Mouse (Mus musculus) kidney, postnatal 0 days (tissue): ENCODE measurements around the gene Hnf1a. TPM values are rescaled to one million over a fixed set of nuclear protein-coding genes. Genes with fewer than 3 reads are reported as not detected.

Experiments used
- ATAC-seq: fragments of 200-750 bp; cut with Nextera tagmentation; replicated peaks from 2 replicates; pipeline ENCODE4 v1.8.0; 2017; ENCODE audit warnings: low read depth, moderate number of reproducible peaks, moderate TSS enrichment, moderate library complexity; ENCODE audit not compliant: low FRiP score
- DNase-seq: peaks from one replicate; pipeline ENCODE4 v3.0.0-alpha.2; 2016; ENCODE audit warnings: low spot score
- H3K27ac ChIP-seq: fragments of 300-500 bp; sonication (generic); 2 replicates; pipeline ENCODE4 v1.5.1; 2014; ENCODE audit warnings: mild to moderate bottlenecking
- H3K27me3 ChIP-seq: fragments of 300-500 bp; sonication (generic); 2 replicates; pipeline ENCODE4 v1.6.1; 2014; ENCODE audit warnings: low read length, mixed read lengths; ENCODE audit not compliant: insufficient read depth
- H3K36me3 ChIP-seq: fragments of 300-500 bp; sonication (generic); 2 replicates; pipeline ENCODE4 v1.6.1; 2014; ENCODE audit warnings: low read length, mixed read lengths; ENCODE audit not compliant: insufficient read depth
- H3K4me1 ChIP-seq: fragments of 300-500 bp; sonication (generic); replicated peaks from 2 replicates; pipeline ENCODE4 v1.6.1; 2014; ENCODE audit warnings: antibody characterized with exemption, low read length, mixed read lengths; ENCODE audit not compliant: insufficient read depth
- H3K4me2 ChIP-seq: fragments of 300-500 bp; sonication (generic); 2 replicates; pipeline ENCODE4 v1.6.1; 2014; ENCODE audit warnings: mild to moderate bottlenecking, low read length, moderate library complexity, mixed read lengths
- H3K4me3 ChIP-seq: fragments of 300-500 bp; sonication (generic); replicated peaks from 2 replicates; pipeline ENCODE4 v1.5.1; 2014; ENCODE audit warnings: low read depth, low read length
- H3K9ac ChIP-seq: fragments of 300-500 bp; sonication (generic); 2 replicates; pipeline ENCODE4 v1.6.1; 2014; ENCODE audit warnings: low read depth, low read length
- H3K9me3 ChIP-seq: fragments of 300-500 bp; sonication (generic); replicated peaks from 2 replicates; pipeline ENCODE4 v1.6.1; 2016; ENCODE audit warnings: low read length, inconsistent platforms, mixed read lengths
- CTCF ChIP-seq: IDR thresholded peaks from 2 replicates; pipeline ENCODE4 v1.5.1; 2016; ENCODE audit warnings: antibody characterized with exemption, low read depth, mild to moderate bottlenecking, moderate library complexity
- WGBS: fragments of 180-500 bp; shearing (Covaris S2); extraction: QIAGEN DNeasy Blood & Tissue Kit; methylation state at CpG from one replicate; pipeline ENCODE4 v1.1.7; 2014; 5-methylcytosine and 5-hydroxymethylcytosine counted together
- polyA plus RNA-seq: library from polyadenylated mRNA; unstranded; fragments of >200 nt; fragmentation: Nextera tagmentation; extraction: Ambion mirVana; gene quantifications from 2 replicates; pipeline ENCODE4 v1.2.1, GENCODE M21; 2015

The Hnf1a gene
- polyA plus RNA-seq, 1 experiment from 2014 or later: 12.5 TPM

- Histone ChIP-seq H3K9me3 (no peaks in the 10 kb centered on the region), H3K4me1 (no peaks in the 10 kb centered on the region), H3K27ac (no peak overlapping the region), H3K4me2 (no peak overlapping the region), H3K4me3 (no peak overlapping the region), H3K36me3 (no peaks in the 10 kb centered on the region), H3K9ac (no peak overlapping the region), H3K27me3 (no peaks in the 10 kb centered on the region)
- ATAC-seq: no peak
- WGBS: 64% methylated on average over 11 of the region's 11 CpGs
- DNase-seq: no peak
- no peak for TF ChIP-seq CTCF
Observed at GRCm38 (mm10) chr5:114978473-114978872, 7.6 kb upstream of the Hnf1a start.

GRCm38 (mm10) chr5:114976935-114977334 lies 6.0 kb upstream of the Hnf1a start:
- H3K4me2 ChIP-seq: no peak overlapping the region
- no peaks in the 10 kb centered on the region for H3K27me3 ChIP-seq
- no peak for DNase-seq
- ATAC-seq: no peak
- H3K9ac ChIP-seq: no peak overlapping the region
- H3K9me3 ChIP-seq: no peaks in the 10 kb centered on the region
- TF ChIP-seq CTCF: no peak
- H3K4me3 ChIP-seq: no peak overlapping the region
- H3K27ac ChIP-seq: no peak overlapping the region
- H3K4me1 ChIP-seq: no peaks in the 10 kb centered on the region
- no peaks in the 10 kb centered on the region for H3K36me3 ChIP-seq

- DNase-seq (no peak), ATAC-seq (no peak)
- WGBS: 66% methylated on average over 8 of the region's 8 CpGs
- H3K9me3 ChIP-seq: no peaks in the 10 kb centered on the region
- no peak overlapping the region for H3K4me3 ChIP-seq
- no peak for TF ChIP-seq CTCF
- no peaks in the 10 kb centered on the region for H3K27me3 ChIP-seq
- H3K9ac ChIP-seq: no peak overlapping the region
- no peaks in the 10 kb centered on the region for H3K4me1 ChIP-seq
- H3K27ac ChIP-seq: no peak overlapping the region
- no peak overlapping the region for H3K4me2 ChIP-seq
- no peaks in the 10 kb centered on the region for H3K36me3 ChIP-seq
Observed at GRCm38 (mm10) chr5:114973131-114973530, 2.2 kb upstream of the Hnf1a start.

- no peak for TF ChIP-seq CTCF
- Histone ChIP-seq H3K9me3 (no peaks in the 10 kb centered on the region), H3K4me1 (no peaks in the 10 kb centered on the region), H3K27ac (no peak overlapping the region), H3K4me3 (no peak overlapping the region), H3K36me3 (no peaks in the 10 kb centered on the region), H3K9ac (no peak overlapping the region), H3K27me3 (no peaks in the 10 kb centered on the region), H3K4me2 (peak overlapping the region; percentile 63)
- ATAC-seq (no peak), DNase-seq (no peak)
- 79% methylated on average over 9 of the region's 9 CpGs for WGBS
Observed at GRCm38 (mm10) chr5:114972201-114972600, 1.3 kb upstream of the Hnf1a start.

- Histone ChIP-seq H3K27me3 (no peaks in the 10 kb centered on the region), H3K9me3 (no peaks in the 10 kb centered on the region), H3K36me3 (no peaks in the 10 kb centered on the region), H3K4me3 (peak overlapping the region; percentile 39), H3K4me1 (peaks cover 4% of the 10 kb centered on the region; the same call in 1 of the 2 replicates), H3K4me2 (peak overlapping the region; percentile 63), H3K9ac (peak overlapping the region; percentile 70), H3K27ac (peak overlapping the region; percentile 81)
- no peak for ATAC-seq
- 45% methylated on average over 13 of the region's 13 CpGs for WGBS
- TF ChIP-seq CTCF: no peak
- no peak for DNase-seq
Observed at GRCm38 (mm10) chr5:114969609-114970215, 1.2 kb downstream of the Hnf1a start.

GRCm38 (mm10) chr5:114969064-114969463 lies 1.8 kb downstream of the Hnf1a start:
- Histone ChIP-seq H3K4me1 (peaks cover 4% of the 10 kb centered on the region; the same call in 1 of the 2 replicates), H3K9me3 (no peaks in the 10 kb centered on the region), H3K9ac (peak overlapping the region; percentile 70), H3K4me3 (peak overlapping the region; percentile 39), H3K4me2 (peak overlapping the region; percentile 63), H3K36me3 (no peaks in the 10 kb centered on the region), H3K27me3 (no peaks in the 10 kb centered on the region), H3K27ac (peak overlapping the region; percentile 81)
- DNase-seq (peak; percentile 52), ATAC-seq (peak; percentile 77)
- WGBS: 9% methylated on average over 4 of the region's 4 CpGs
- no peak for TF ChIP-seq CTCF

- TF ChIP-seq CTCF: no peak
- Histone ChIP-seq H3K27me3 (no peaks in the 10 kb centered on the region), H3K9ac (peak overlapping the region; percentile 70), H3K4me3 (peak overlapping the region; percentile 39), H3K27ac (peak overlapping the region; percentile 81), H3K4me2 (peak overlapping the region; percentile 63), H3K36me3 (no peaks in the 10 kb centered on the region), H3K4me1 (peaks cover 4% of the 10 kb centered on the region; the same call in 1 of the 2 replicates), H3K9me3 (no peaks in the 10 kb centered on the region)
- DNase-seq (peak; percentile 52), ATAC-seq (peak; percentile 55)
- WGBS: 10% methylated on average over 7 of the region's 7 CpGs
Observed at GRCm38 (mm10) chr5:114968651-114969050, 2.2 kb downstream of the Hnf1a start.
